Mouse (Mus musculus) heart, postnatal 0 days (tissue): ENCODE data around the gene Bclaf1.

ENCODE experiments used
- CTCF ChIP-seq: IDR thresholded peaks from 2 replicates; pipeline ENCODE4 v1.5.1; 2016; ENCODE audit warnings: antibody characterized with exemption, control low read depth, low read depth
- EP300 ChIP-seq: IDR thresholded peaks from 2 replicates; pipeline ENCODE4 v1.6.1; 2016; ENCODE audit warnings: antibody characterized with exemption, low read depth

DNA sequence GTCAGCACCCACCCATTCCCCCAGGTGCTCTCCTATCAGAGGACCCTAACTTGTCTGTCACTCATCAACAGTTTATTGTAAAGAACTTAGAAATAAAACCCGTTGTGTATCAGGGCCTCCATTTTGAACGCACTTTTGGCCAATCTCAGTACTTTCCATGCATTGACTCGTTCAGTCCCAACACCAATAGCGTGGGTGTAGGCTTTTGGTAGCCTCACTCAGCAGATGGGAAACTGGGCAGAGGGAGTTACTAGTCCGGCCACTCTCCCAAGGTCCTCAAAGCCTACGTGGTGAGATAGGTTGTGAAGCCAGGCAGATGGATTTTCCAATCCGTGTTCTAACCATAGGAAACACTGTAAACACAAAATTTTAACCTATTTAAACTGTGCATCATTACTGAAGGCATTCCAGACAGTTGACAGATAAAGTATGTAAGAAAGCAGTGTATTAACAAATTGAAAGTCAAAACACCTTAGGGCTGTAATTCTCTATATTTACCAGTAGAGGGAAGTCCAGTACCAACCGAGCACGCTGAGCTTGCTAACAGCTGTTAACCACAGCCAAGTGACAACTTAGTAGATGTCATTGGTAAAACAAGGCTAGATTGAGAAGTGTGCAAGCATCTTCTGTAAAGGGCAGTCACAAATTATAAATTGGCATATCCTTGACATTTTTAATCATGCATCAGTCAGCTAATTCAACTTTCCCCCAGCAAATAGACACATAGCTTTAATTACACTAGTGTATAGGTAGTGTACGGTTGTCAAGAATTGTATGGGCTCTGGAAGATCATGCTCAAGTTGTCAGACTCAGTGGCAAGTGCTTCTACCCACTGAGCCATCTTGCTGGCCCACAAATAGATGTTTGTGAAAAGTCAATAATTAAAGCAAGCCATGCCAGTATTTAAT, 49.5 kb downstream of the Bclaf1 start:
- TF ChIP-seq CTCF: peak; percentile 81
- no peak for TF ChIP-seq EP300
